Mouse (Mus musculus): ENCODE data around the gene Tcaf3. TPM values are rescaled to one million over a fixed set of nuclear protein-coding genes. Genes with fewer than 3 reads are reported as not detected.

Gene Tcaf3
- polyA plus RNA-seq, 1 experiment from 2014 or later: not detected

- no peaks in the 10 kb centered on the region for H3K36me3 ChIP-seq (ENCODE audit: control insufficient read depth, insufficient read depth, low read length)
- DNase-seq (ENCODE audit: low spot score) (no peak), ATAC-seq (ENCODE audit: low FRiP score) (no peak)
- H3K4me2 ChIP-seq (replicated peaks; ENCODE audit: low read depth, low read length): no peak overlapping the region
- 95% methylated on average over 14 of the region's 14 CpGs for WGBS
- H3K27ac ChIP-seq (ENCODE audit: low read depth, low read length): no peak overlapping the region
- no peak overlapping the region for H3K9ac ChIP-seq (ENCODE audit: low read depth, low read length)
- no peaks in the 10 kb centered on the region for H3K27me3 ChIP-seq (ENCODE audit: control insufficient read depth, insufficient read depth, low read length)
- H3K4me1 ChIP-seq (replicated peaks; ENCODE audit: control insufficient read depth, insufficient read depth, low read length): no peaks in the 10 kb centered on the region
- no peaks in the 10 kb centered on the region for H3K9me3 ChIP-seq (ENCODE audit: control insufficient read depth, low read length)
- H3K4me3 ChIP-seq (ENCODE audit: low read depth, low read length): no peak overlapping the region
Observed at GRCm38 (mm10) chr6:42558641-42559040, 38.9 kb downstream of the Tcaf3 start.

- ATAC-seq (ENCODE audit: low FRiP score) (no peak), DNase-seq (ENCODE audit: low spot score) (no peak)
- Histone ChIP-seq H3K27me3 (ENCODE audit: control insufficient read depth, insufficient read depth, low read length) (no peaks in the 10 kb centered on the region), H3K27ac (ENCODE audit: low read depth, low read length) (no peak within 1 kb of the TSS), H3K9ac (ENCODE audit: low read depth, low read length) (no peak within 1 kb of the TSS), H3K4me2 (replicated peaks; ENCODE audit: low read depth, low read length) (no peak within 1 kb of the TSS), H3K36me3 (ENCODE audit: control insufficient read depth, insufficient read depth, low read length) (no peaks in the 10 kb centered on the region), H3K4me1 (replicated peaks; ENCODE audit: control insufficient read depth, insufficient read depth, low read length) (no peaks in the 10 kb centered on the region), H3K9me3 (ENCODE audit: control insufficient read depth, low read length) (no peaks in the 10 kb centered on the region), H3K4me3 (ENCODE audit: low read depth, low read length) (no peak within 1 kb of the TSS)
- WGBS: 88% methylated on average over 4 of the region's 4 CpGs
Observed at GRCm38 (mm10) chr6:42547461-42547860, 50.0 kb downstream of the Tcaf3 start, which contains the start of gene Olfr455. TSS of gene Olfr455 (minus strand) at chr6:42547587.

- Histone ChIP-seq H3K9ac (ENCODE audit: low read depth, low read length) (no peak overlapping the region), H3K36me3 (ENCODE audit: control insufficient read depth, insufficient read depth, low read length) (no peaks in the 10 kb centered on the region), H3K27ac (ENCODE audit: low read depth, low read length) (no peak overlapping the region), H3K4me1 (replicated peaks; ENCODE audit: control insufficient read depth, insufficient read depth, low read length) (no peaks in the 10 kb centered on the region), H3K4me2 (replicated peaks; ENCODE audit: low read depth, low read length) (no peak overlapping the region), H3K9me3 (ENCODE audit: control insufficient read depth, low read length) (no peaks in the 10 kb centered on the region), H3K27me3 (ENCODE audit: control insufficient read depth, insufficient read depth, low read length) (no peaks in the 10 kb centered on the region), H3K4me3 (ENCODE audit: low read depth, low read length) (no peak overlapping the region)
- DNase-seq (ENCODE audit: low spot score): no peak
- WGBS: 95% methylated on average over 2 of the region's 2 CpGs
- no peak for ATAC-seq (ENCODE audit: low FRiP score)
Observed at GRCm38 (mm10) chr6:42546180-42546579, 51.3 kb downstream of the Tcaf3 start.

GRCm38 (mm10) chr6:42545451-42545885 is 52.0 kb downstream of the Tcaf3 start:
- Histone ChIP-seq H3K9ac (ENCODE audit: low read depth, low read length) (no peak overlapping the region), H3K27ac (ENCODE audit: low read depth, low read length) (no peak overlapping the region), H3K4me1 (replicated peaks; ENCODE audit: control insufficient read depth, insufficient read depth, low read length) (no peaks in the 10 kb centered on the region), H3K4me3 (ENCODE audit: low read depth, low read length) (no peak overlapping the region), H3K4me2 (replicated peaks; ENCODE audit: low read depth, low read length) (no peak overlapping the region), H3K9me3 (ENCODE audit: control insufficient read depth, low read length) (no peaks in the 10 kb centered on the region), H3K36me3 (ENCODE audit: control insufficient read depth, insufficient read depth, low read length) (no peaks in the 10 kb centered on the region), H3K27me3 (ENCODE audit: control insufficient read depth, insufficient read depth, low read length) (no peaks in the 10 kb centered on the region)
- WGBS: 82% methylated on average over 2 of the region's 2 CpGs
- ATAC-seq (ENCODE audit: low FRiP score): no peak
- no peak for DNase-seq (ENCODE audit: low spot score)

- H3K4me3 ChIP-seq (ENCODE audit: low read depth, low read length): no peak overlapping the region
- H3K4me1 ChIP-seq (replicated peaks; ENCODE audit: control insufficient read depth, insufficient read depth, low read length): no peaks in the 10 kb centered on the region
- no peaks in the 10 kb centered on the region for H3K27me3 ChIP-seq (ENCODE audit: control insufficient read depth, insufficient read depth, low read length)
- no peak overlapping the region for H3K4me2 ChIP-seq (replicated peaks; ENCODE audit: low read depth, low read length)
- no peaks in the 10 kb centered on the region for H3K9me3 ChIP-seq (ENCODE audit: control insufficient read depth, low read length)
- DNase-seq (ENCODE audit: low spot score): no peak
- H3K9ac ChIP-seq (ENCODE audit: low read depth, low read length): no peak overlapping the region
- no peaks in the 10 kb centered on the region for H3K36me3 ChIP-seq (ENCODE audit: control insufficient read depth, insufficient read depth, low read length)
- no peak for ATAC-seq (ENCODE audit: low FRiP score)
- H3K27ac ChIP-seq (ENCODE audit: low read depth, low read length): no peak overlapping the region
- 86% methylated on average over 1 of the region's 1 CpGs for WGBS
Observed at GRCm38 (mm10) chr6:42544846-42545245, 52.6 kb downstream of the Tcaf3 start.

- Histone ChIP-seq H3K27ac (ENCODE audit: low read depth, low read length) (no peak overlapping the region), H3K4me1 (replicated peaks; ENCODE audit: control insufficient read depth, insufficient read depth, low read length) (no peaks in the 10 kb centered on the region), H3K9me3 (ENCODE audit: control insufficient read depth, low read length) (no peaks in the 10 kb centered on the region), H3K4me2 (replicated peaks; ENCODE audit: low read depth, low read length) (no peak overlapping the region), H3K27me3 (ENCODE audit: control insufficient read depth, insufficient read depth, low read length) (no peaks in the 10 kb centered on the region), H3K36me3 (ENCODE audit: control insufficient read depth, insufficient read depth, low read length) (no peaks in the 10 kb centered on the region), H3K9ac (ENCODE audit: low read depth, low read length) (no peak overlapping the region), H3K4me3 (ENCODE audit: low read depth, low read length) (no peak overlapping the region)
- 64% methylated on average over 4 of the region's 4 CpGs for WGBS
- ATAC-seq (ENCODE audit: low FRiP score) (no peak), DNase-seq (ENCODE audit: low spot score) (no peak)
Observed at GRCm38 (mm10) chr6:42542036-42543031, 55.2 kb downstream of the Tcaf3 start.

GRCm38 (mm10) chr6:42540681-42541080 is 56.8 kb downstream of the Tcaf3 start:
- Histone ChIP-seq H3K4me1 (replicated peaks; ENCODE audit: control insufficient read depth, insufficient read depth, low read length) (no peaks in the 10 kb centered on the region), H3K27me3 (ENCODE audit: control insufficient read depth, insufficient read depth, low read length) (no peaks in the 10 kb centered on the region), H3K36me3 (ENCODE audit: control insufficient read depth, insufficient read depth, low read length) (no peaks in the 10 kb centered on the region), H3K27ac (ENCODE audit: low read depth, low read length) (no peak overlapping the region), H3K9me3 (ENCODE audit: control insufficient read depth, low read length) (no peaks in the 10 kb centered on the region), H3K4me3 (ENCODE audit: low read depth, low read length) (no peak overlapping the region), H3K4me2 (replicated peaks; ENCODE audit: low read depth, low read length) (no peak overlapping the region), H3K9ac (ENCODE audit: low read depth, low read length) (no peak overlapping the region)
- WGBS: 82% methylated on average over 1 of the region's 1 CpGs
- DNase-seq (ENCODE audit: low spot score): no peak
- ATAC-seq (ENCODE audit: low FRiP score): no peak

- H3K27me3 ChIP-seq (ENCODE audit: control insufficient read depth, insufficient read depth, low read length): no peaks in the 10 kb centered on the region
- no peak overlapping the region for H3K4me2 ChIP-seq (replicated peaks; ENCODE audit: low read depth, low read length)
- 85% methylated on average over 1 of the region's 1 CpGs for WGBS
- DNase-seq (ENCODE audit: low spot score): no peak
- H3K4me3 ChIP-seq (ENCODE audit: low read depth, low read length): no peak overlapping the region
- H3K36me3 ChIP-seq (ENCODE audit: control insufficient read depth, insufficient read depth, low read length): no peaks in the 10 kb centered on the region
- H3K9ac ChIP-seq (ENCODE audit: low read depth, low read length): no peak overlapping the region
- no peaks in the 10 kb centered on the region for H3K9me3 ChIP-seq (ENCODE audit: control insufficient read depth, low read length)
- no peaks in the 10 kb centered on the region for H3K4me1 ChIP-seq (replicated peaks; ENCODE audit: control insufficient read depth, insufficient read depth, low read length)
- ATAC-seq (ENCODE audit: low FRiP score): no peak
- H3K27ac ChIP-seq (ENCODE audit: low read depth, low read length): no peak overlapping the region
Observed at GRCm38 (mm10) chr6:42539711-42540110, 57.8 kb downstream of the Tcaf3 start.
